Mouse (Mus musculus) liver, postnatal 0 days (tissue): ENCODE results near the gene Nxph1.

Experiments used
- CTCF ChIP-seq: sonication (generic); IDR thresholded peaks from 2 replicates; pipeline ENCODE4 v1.5.1; 2016; ENCODE audit warnings: antibody characterized with exemption, low read depth
- EP300 ChIP-seq: IDR thresholded peaks from 2 replicates; pipeline ENCODE4 v1.6.1; 2016; ENCODE audit warnings: antibody characterized with exemption, low read depth, mild to moderate bottlenecking

GRCm38 (mm10) chr6:9149791-9150190 lies 201.6 kb downstream of the Nxph1 start:
- TF ChIP-seq CTCF (no peak), EP300 (no peak)
